Mouse (Mus musculus) C2C12 (cell line): ENCODE results near the gene Hsf2bp.

Source experiments
- CTCF ChIP-seq: IDR thresholded peaks from one replicate; pipeline ENCODE4 v1.5.1; 2011; ENCODE audit not compliant: control insufficient read depth, insufficient read depth, insufficient read length
- FOSL1 ChIP-seq: IDR thresholded peaks from one replicate; pipeline ENCODE4 v1.8.0; 2011; ENCODE audit warnings: mild to moderate bottlenecking, low read length; ENCODE audit not compliant: poor library complexity, insufficient read depth, severe bottlenecking
- MAX ChIP-seq: IDR thresholded peaks from one replicate; pipeline ENCODE4 v1.6.1; 2011; ENCODE audit warnings: mild to moderate bottlenecking, control low read depth
- USF1 ChIP-seq: IDR thresholded peaks from one replicate; pipeline ENCODE4 v1.6.1; 2011; ENCODE audit warnings: low read depth, mild to moderate bottlenecking, control low read depth, moderate library complexity

GRCm38 (mm10) chr17:31898941-31899340 lies 137.2 kb downstream of the Hsf2bp start:
- TF ChIP-seq CTCF (no peak), MAX (no peak), USF1 (no peak), FOSL1 (no peak)
